Mouse (Mus musculus): Measurements from ENCODE around the gene Kansl3.

Gene Kansl3

DNA sequence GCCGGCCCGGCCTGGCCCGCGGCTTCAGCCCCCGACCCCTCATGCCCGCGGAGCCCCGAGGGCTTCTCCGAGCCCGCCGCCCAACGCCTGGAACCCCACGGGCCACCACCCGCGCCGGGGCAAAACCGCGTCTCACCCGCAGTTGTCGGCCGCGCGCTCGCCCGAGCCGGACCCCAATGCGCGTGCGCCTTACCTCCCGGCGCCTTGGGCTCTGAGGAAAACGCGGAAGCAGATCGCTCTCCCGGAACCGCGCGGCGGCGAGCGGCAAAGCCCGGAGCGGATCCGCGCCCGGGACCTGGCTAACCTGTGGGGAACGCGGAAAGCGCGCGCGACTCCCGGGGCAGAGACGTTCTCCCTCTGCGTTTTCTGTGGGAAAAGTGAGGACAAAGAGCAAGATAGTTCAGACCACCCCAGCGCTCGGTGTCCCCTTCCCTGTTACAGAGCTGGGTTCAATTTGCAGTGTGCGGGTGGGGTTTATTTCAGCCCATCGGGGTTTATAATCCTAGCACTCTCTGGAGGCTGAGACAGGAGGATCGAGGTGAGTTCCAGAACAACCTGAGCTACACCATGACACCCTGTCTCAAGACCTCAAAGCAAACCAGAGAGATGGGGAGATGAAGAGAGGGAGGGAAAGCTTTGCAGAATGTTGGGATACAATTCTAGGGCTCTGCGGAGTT, at the start of gene Kansl3:
Gene Kansl3 (minus strand): TSS at position 213 of the 677 bp plus-strand sequence.
- peak; percentile 60 for DNase-seq (ENCODE audit: extremely low spot score, low read depth, low spot score)

DNA sequence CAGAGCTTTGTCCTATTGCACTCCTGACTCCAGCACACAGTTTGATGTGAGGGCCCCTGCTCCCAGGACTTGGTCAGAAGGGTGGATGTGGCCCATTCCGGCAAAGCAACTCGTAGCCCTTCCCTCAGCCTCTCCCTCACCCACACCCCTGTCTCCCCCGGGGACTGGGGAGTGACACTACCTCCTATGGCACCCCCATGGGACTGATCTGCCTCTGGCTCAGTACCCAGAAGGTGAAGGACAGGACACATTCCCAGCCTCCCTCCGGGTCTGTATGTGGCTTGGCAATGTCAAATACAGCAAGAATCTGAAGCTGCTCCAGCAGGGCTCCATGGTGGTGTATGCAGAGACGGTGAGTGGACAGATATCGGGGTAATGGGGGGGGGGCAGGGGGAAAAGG, 35.5 kb upstream of the Kansl3 start:
- no peak for DNase-seq (ENCODE audit: extremely low spot score, low read depth, low spot score)

- no peak for DNase-seq (ENCODE audit: extremely low spot score, low read depth, low spot score)
These were observed 32.5 kb upstream of the Kansl3 start for GRCm38 (mm10) chr1:36401509-36401908.

DNA sequence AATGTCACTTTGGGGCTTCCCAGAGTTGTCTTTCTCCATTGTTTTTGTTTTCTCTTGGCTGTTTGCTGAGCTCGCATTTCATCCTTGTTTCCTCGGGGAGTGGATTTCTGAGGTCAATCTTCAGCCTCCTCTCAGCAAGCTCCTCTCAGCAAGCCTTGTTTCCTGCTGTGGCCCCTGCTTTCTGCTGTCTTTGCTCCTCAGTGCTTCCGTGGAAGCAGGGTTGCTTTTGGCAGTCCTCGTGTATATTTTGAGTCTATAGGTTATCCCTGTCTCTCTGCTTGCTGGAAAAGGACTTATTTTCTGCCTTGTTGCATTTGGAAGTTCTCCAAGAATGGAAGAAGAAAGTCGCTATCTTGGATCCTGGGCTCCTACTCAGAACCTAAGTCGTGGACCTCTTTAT, 28.1 kb upstream of the Kansl3 start:
- DNase-seq (ENCODE audit: extremely low spot score, low read depth, low spot score): no peak

DNA sequence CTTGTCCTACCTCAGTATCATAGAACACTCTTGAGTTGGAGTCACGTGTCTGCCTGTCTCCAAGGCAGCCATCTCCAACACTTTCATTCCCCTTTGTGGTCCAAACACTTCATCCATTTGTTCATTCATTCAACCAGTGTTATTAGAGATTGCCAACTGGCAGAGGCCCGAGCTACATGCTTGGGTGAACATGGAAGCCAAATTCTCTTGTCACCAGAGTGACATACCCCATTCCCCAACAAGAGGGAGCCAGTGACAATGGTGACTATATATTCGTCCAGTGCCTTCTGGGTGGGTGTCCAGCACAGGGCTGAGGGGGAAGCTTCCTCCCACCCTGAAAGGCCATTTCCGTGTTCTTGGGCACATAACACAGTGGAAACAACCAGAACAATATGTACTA, 10.6 kb upstream of the Kansl3 start:
- DNase-seq (ENCODE audit: extremely low spot score, low read depth, low spot score): no peak

GRCm38 (mm10) chr1:36378880-36379279, 9.9 kb upstream of the Kansl3 start:
- no peak for DNase-seq (ENCODE audit: extremely low spot score, low read depth, low spot score)

- DNase-seq (ENCODE audit: extremely low spot score, low read depth, low spot score): no peak
These were observed 3.2 kb upstream of the Kansl3 start, which contains the start of gene Fer1l5 for GRCm38 (mm10) chr1:36371934-36372845. Gene Fer1l5, plus strand, starts transcription at chr1:36372291.

- DNase-seq (ENCODE audit: extremely low spot score, low read depth, low spot score): no peak
These were observed 1.9 kb upstream of the Kansl3 start for GRCm38 (mm10) chr1:36370918-36371317.

GRCm38 (mm10) chr1:36368112-36368968, 641 bp downstream of the Kansl3 start:
- no peak for DNase-seq (ENCODE audit: extremely low spot score, low read depth, low spot score)

GRCm38 (mm10) chr1:36367698-36368097, 1.3 kb downstream of the Kansl3 start:
- DNase-seq (ENCODE audit: extremely low spot score, low read depth, low spot score): no peak

- DNase-seq (ENCODE audit: extremely low spot score, low read depth, low spot score): no peak
These were observed 11.9 kb downstream of the Kansl3 start for GRCm38 (mm10) chr1:36356955-36357695.

GRCm38 (mm10) chr1:36352351-36352750, 16.6 kb downstream of the Kansl3 start:
- DNase-seq (ENCODE audit: extremely low spot score, low read depth, low spot score): no peak

- no peak for DNase-seq (ENCODE audit: extremely low spot score, low read depth, low spot score)
These were observed 26.4 kb downstream of the Kansl3 start for GRCm38 (mm10) chr1:36342547-36342946.

DNA sequence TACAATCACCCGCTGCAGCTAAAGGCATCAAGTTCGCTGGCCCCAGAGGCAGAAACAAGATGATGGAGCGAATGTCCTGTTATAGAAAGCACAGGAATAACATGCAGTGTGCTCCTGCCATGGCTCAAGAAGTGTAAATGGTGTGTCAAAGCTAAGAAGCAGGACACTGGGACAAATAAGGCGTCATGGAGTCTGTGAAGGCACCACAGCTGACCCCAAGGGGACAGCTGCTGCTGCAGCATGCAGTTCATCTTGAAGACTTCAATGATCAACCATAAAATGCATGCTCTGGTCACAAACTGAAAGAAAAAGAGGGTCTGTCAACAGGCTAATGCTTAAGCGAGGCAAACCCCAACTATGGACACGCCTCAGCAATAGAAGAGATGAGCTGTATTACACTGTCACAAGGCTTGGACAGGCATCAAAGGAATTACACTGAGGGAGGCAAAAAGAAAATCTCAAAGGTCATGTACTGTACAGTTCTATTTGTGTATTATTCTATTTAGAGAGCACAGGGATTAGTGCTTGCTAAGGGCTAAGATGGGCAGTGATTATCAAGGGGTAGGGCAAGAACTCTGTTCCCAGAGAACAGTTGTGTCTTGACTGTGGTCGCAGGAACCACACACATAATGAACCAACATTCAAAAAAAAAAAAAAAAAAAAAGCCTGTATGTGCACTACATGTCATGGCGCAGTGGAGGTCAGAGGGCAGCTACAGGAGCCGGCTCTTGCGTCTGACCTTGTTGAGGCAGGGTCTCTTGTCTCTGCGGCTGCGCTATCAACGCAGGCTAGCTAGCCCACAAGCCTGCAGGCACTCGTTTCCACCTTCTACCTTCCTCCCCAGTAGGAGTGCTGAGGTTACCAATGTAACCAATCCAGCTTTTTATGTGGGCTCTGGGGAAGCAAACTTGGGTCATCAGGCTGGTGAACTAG, 35.8 kb downstream of the Kansl3 start:
- no peak for DNase-seq (ENCODE audit: extremely low spot score, low read depth, low spot score)

- DNase-seq (ENCODE audit: extremely low spot score, low read depth, low spot score): no peak
These were observed 37.2 kb downstream of the Kansl3 start for GRCm38 (mm10) chr1:36331743-36332142.

- no peak for DNase-seq (ENCODE audit: extremely low spot score, low read depth, low spot score)
These were observed 42.2 kb downstream of the Kansl3 start for GRCm38 (mm10) chr1:36326815-36327214.

GRCm38 (mm10) chr1:36325900-36326321, 43.1 kb downstream of the Kansl3 start:
- no peak for DNase-seq (ENCODE audit: extremely low spot score, low read depth, low spot score)

GRCm38 (mm10) chr1:36323746-36324448, 45.1 kb downstream of the Kansl3 start:
- no peak for DNase-seq (ENCODE audit: extremely low spot score, low read depth, low spot score)

DNA sequence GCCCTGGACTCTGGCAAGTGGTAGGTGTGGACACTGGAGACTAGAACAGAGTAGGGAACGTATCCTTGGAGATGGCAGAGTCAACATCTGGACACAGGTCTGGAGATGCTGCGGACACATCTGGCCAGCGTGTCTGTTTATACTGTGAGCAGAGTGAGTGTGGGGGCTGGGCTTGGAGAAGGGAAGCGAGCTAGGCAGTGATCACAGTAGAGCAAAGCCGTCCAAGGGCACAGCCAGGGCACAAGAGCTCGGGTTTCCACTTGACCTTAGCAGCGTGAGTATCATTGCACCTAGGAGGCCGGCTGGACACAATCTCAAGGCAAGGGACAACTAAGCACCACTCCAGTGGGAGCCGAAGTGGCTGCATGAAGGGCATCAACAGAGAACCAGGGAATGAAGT, 45.9 kb downstream of the Kansl3 start:
- DNase-seq (ENCODE audit: extremely low spot score, low read depth, low spot score): no peak

Measured in hindlimb bud, embryonic 11.5 days (tissue).